Mouse (Mus musculus) liver, adult 2 months (tissue): ENCODE measurements at regions not wholly inside any gene's neighbourhood (a gene's known extent, or its start where the extent isn't known, plus 50 kb on each side); places are given as distances from the start of the nearest gene placed in this dataset.

Experiments
- CTCF ChIP-seq: fragments of 200-500 bp; IDR thresholded peaks from 2 replicates; pipeline ENCODE4 v1.5.1; 2011; ENCODE audit warnings: low read depth, low read length, control low read depth
- POLR2A ChIP-seq: fragments of 200-500 bp; IDR thresholded peaks from 2 replicates; pipeline ENCODE4 v1.6.1; 2011; ENCODE audit warnings: low read length, control low read depth; ENCODE audit not compliant: insufficient read depth; ENCODE audit errors: extremely low read depth

DNA sequence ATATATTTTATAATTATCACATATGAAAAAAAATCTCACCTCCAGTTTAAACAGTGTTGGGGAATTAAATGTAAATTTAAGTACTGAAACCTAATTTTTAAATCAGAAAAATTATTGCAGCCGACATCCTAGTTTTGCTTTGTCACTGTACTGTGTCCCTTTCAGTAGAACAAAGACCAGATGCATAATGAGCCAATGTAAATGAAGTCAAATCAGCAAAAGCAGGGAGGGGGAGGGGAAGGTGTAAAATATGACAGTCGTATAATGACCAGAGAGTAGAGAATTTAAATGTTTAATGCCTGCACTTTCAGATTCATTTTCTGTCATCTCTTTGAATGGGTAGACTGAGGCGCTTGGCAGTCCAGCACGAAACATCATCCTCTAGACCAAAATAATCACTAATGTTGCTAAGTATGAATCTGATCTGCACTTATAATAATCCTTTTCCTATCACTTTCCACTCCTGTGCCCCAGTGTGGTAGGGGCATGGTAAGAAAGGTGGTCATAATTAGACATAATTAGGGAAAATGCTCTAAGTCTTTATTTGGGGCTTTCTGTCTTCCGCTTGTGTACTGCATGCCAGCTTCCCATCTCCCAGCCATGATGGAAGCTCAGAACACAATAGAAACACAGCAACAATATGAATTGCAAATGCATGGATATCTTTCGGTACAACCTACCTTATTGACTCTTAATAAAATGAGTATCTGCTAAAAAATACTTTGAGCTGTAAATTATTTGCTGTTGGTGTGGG, 356.0 kb upstream of the Tmem161b start:
- no peak for TF ChIP-seq CTCF
- no peak for TF ChIP-seq POLR2A
